Mouse (Mus musculus) right cerebral cortex, postnatal 4 days (tissue): ENCODE measurements around the gene Ghsr.
"Not testable (repeated sequence)": the region's sequence is repeated elsewhere in the genome, so short reads cannot be mapped to it uniquely, and the experiment has no call there.

Source experiments
- DNase-seq: peaks from one replicate; pipeline ENCODE4 v3.0.0-alpha.2; 2022

Ghsr gene

DNA sequence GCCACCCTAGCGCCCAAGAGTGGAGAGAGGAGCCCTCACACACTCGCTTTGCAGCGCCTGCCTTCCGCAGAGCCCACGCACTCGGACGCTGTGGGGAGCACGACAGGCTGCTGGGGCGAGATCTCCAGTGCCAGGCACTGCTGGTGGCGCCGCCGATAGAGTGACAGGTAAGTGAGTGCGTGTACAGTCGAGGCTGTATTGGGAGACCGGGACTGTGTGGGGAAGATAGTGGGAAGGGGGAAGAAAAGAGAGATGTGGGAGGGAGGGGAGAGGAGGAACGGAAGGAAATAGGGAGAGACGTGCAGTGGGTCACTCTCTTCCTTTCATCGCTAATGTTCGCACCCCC, at the start of gene Ghsr:
Gene Ghsr (plus strand): TSS at position 76 of the 346 bp plus-strand sequence.
- DNase-seq: peak; percentile 10

DNA sequence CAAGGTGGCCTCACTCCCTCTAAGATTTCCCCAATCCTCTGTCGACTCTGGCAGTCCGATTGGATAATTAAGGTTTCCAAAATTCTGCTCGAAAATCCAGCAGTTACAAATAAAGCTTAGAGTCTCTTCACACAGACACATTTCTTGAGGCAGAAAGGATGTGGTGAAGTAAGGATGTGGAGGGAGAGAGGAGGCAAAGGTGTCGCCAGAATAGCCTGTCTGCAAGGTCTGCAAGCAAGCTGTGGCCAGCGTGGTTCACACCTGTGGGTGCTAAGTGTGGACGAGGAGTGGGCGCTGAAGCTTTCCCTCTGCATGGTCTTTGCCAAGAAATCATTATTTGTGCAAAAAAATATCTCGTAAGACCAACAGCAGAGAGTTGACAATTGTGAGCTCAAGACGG, 48.6 kb upstream of the Ghsr start:
- no peak for DNase-seq

- DNase-seq: no peak
Measured at GRCm38 (mm10) chr3:27323551-27323950, 47.6 kb upstream of the Ghsr start.

DNA sequence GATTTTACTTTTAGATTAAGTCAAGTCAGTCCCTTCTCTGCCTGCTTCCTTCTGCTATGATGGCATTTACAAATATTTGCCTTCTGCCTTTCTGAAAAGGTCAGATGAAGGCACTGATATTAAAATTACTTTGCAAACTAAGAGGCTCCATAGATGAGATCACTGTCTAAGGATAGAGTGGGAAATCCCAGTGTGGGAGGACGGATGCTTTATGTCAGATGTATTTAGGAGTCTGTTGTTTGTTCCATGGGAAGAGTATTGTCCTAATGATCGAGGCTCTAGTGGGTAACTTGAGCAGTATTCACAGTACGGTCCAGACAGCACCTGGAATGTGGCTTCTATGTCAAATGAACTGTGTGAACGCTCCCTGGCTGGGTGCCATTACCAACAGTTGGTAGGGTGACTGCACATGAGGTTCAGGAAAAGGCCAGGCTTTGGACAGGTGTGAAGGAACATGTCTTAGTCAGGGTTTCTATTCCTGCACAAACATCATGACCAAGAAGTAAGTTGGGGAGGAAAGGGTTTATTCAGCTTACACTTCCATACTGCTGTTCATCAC, 44.4 kb upstream of the Ghsr start:
- no peak for DNase-seq

DNA sequence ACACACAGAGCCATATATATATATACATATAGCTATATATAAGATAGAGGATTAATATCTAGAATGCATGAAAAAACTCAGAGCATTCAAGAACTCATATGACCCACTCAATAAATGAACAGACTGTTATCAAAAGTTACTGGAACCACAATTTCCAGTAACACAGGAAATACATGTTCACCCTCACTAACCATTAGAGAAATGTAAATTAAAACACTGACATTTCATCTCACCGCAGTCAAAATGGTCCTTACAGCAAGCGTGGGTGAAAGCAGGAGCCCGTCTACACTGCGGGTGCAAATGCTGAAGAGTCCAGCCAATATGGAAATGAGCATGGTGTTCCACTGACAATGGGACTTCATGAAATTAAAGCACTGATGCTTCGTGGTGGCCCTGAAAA, 40.4 kb upstream of the Ghsr start:
- DNase-seq: no peak

DNA sequence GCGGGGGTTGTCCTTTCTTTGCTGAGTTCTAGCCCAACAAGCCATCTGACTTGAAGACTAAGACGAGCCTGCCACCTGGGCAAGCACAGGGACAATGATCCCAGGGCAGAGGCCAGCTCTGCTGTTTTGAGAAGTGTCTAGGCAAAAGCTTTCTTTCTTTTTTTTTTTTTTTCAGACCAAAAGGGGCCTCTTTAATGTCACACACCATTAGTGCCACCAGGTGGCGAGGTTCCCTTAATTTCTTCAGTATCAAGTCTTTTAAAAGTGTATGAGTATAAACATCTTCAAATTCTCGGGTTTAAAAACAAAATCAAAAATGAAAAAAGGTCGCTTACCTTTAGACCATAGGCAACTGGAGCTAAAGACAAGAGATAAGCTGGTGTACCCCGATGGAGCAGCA, 32.7 kb upstream of the Ghsr start:
- peak; percentile 43 for DNase-seq

- no peak for DNase-seq
Measured at GRCm38 (mm10) chr3:27338887-27339286, 32.3 kb upstream of the Ghsr start.

- no peak for DNase-seq
Measured at GRCm38 (mm10) chr3:27340757-27341156, 30.4 kb upstream of the Ghsr start.

- no peak for DNase-seq
Measured at GRCm38 (mm10) chr3:27342462-27342861, 28.7 kb upstream of the Ghsr start.

GRCm38 (mm10) chr3:27345526-27345925, 25.6 kb upstream of the Ghsr start:
- DNase-seq: no peak

DNA sequence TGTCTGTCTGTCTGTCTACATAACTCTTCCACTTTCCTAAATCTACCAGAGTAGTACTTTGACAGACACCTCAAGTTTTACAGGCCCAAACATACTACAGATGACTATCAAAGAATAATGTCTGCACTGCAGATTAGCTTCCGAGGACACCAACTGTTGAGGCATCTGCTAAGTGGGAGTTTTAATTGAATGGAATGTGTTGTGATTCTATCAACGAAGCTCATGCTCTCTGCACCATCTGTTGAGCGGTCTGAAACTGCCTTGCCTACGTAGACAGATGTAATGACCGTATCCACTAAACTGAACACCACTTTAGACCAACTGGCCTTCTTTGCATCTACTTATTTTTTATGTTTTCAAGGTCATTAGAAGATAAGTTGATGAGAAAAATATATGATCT, 22.7 kb upstream of the Ghsr start:
- no peak for DNase-seq

DNA sequence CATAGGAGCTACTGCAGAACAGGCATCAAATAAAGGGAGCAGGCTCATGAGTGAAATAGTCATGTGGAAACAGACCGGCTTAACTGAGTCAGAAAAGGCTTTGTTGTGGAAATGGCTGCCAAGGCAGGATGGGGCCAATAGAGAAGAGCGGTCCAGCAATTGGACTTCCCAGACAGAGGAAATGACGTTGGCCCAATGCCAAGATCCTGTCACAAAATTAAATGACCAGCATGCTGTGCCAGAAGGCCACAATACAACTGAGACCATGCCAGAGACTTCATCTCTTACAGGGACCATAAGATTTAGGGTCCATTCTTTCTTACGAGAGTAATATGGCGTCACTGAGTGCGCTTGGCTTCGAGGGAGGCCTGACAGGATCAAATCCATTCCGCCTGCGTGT, 20.0 kb upstream of the Ghsr start:
- no peak for DNase-seq

GRCm38 (mm10) chr3:27359100-27359720, 11.9 kb upstream of the Ghsr start:
- DNase-seq: no peak

DNA sequence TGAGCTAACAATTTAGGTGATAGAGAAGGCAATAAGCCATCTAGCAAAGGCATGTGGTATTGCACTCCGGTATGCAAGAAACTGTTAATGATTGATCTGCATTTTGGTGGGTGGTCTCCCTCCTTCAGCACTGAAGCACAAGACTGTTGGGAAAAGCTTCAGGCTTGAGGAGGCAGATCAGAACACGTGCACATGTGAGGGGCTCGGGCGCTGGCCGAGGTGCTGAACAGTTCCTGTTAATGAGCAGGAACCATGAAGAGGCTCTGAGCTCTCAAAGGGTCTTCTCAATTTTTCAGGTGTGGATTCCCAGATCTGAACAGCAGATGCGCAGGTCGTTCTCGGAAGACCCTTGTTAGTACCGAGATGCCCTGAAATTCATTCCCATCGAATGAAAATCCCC, 1.0 kb upstream of the Ghsr start:
- DNase-seq: peak; percentile 22

DNA sequence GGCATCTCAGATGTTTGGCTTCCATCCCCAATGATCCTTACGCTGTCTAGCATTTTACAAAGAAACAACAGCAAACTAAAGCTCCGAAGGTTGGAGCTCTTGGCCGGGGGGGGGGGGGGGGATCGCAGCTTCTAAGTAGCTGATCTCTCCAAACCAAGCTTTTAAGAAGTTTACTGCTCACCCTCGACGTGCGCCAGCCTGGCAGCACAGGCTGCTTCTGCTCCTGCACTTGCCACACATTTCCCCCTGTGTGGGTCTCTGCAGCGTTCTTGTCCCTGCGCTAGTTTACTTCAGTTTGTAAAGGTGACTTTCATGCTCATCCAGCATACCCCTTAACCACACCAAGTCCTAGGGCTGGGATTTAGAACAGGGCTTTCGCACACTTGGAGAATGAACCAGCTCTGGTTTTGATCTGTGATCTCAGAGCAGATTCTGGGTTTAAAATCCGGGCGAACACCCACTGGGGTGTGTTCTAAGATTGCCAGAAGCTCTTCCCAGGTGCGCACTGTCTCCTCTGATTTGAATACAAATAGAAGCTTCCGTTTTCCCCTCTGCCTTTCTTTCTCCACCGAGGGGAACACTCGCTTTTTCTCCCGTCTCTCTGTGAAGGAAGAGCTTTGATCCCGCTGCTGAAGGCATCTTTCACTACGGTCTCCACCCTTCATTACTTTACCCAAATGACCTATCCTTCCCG, 422 bp upstream of the Ghsr start:
- DNase-seq: no peak

DNA sequence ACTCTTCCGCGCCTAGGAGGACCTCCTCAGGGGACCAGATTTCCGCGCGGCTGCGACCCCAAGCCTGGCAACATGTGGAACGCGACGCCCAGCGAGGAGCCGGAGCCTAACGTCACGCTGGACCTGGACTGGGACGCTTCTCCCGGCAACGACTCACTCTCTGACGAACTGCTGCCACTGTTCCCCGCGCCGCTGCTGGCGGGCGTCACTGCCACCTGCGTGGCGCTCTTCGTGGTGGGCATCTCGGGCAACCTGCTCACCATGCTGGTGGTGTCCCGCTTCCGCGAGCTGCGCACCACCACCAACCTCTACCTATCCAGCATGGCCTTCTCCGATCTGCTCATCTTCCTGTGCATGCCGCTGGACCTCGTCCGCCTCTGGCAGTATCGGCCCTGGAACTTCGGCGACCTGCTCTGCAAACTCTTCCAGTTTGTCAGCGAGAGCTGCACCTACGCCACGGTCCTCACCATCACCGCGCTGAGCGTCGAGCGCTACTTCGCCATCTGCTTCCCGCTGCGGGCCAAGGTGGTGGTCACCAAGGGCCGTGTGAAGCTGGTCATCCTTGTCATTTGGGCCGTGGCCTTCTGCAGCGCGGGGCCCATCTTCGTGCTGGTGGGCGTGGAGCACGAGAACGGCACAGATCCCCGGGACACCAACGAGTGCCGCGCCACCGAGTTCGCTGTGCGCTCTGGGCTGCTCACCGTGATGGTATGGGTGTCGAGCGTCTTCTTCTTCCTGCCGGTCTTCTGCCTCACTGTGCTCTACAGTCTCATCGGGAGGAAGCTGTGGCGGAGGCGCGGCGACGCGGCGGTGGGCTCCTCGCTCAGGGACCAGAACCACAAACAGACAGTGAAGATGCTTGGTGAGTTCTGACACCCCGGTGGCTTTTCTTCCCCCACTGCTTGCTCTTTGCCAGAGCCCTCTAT, 837 bp downstream of the Ghsr start:
- peak; percentile 19 for DNase-seq

DNA sequence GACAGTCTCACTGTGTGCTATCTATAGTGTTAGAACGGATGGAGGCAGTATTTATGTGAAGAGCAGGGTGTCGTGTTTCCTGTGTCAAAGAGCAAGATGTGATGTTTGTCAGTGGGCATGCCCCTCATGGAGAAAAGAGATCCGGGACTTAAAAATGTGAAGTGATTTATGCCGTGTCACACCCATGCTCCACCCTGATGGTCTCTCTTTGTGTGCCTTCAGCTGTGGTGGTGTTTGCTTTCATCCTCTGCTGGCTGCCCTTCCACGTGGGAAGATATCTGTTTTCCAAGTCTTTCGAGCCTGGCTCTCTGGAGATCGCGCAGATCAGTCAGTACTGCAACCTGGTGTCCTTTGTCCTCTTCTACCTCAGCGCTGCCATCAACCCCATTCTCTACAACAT, 3.2 kb downstream of the Ghsr start:
- no peak for DNase-seq

- DNase-seq: no peak
Measured at GRCm38 (mm10) chr3:27377935-27378334, 6.8 kb downstream of the Ghsr start.

- no peak for DNase-seq
Measured at GRCm38 (mm10) chr3:27384836-27385235, 13.7 kb downstream of the Ghsr start.

- no peak for DNase-seq
Measured at GRCm38 (mm10) chr3:27389923-27390322, 18.8 kb downstream of the Ghsr start.

DNA sequence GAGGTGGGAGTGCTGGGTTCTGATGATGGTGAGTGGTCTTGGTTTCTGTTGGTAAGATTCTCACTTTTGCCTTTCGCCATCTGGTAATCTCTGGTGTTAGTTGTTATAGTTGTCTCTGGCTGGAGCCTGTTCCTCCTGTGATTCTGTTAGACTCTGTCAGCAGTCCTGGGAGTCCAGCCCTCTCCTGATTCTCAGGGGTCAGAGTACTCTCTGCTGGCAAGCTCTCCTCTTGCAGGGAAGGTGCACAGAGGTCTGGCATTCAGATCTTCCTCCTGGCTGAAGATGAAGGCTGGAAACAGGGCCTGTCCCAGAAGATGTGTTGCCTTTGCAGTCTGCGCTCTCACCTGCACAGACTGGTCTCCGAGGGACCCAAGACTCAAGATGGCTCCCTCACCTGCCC, 29.8 kb downstream of the Ghsr start:
- DNase-seq: not testable (repeated sequence)

GRCm38 (mm10) chr3:27406440-27406839, 35.3 kb downstream of the Ghsr start:
- no peak for DNase-seq

DNA sequence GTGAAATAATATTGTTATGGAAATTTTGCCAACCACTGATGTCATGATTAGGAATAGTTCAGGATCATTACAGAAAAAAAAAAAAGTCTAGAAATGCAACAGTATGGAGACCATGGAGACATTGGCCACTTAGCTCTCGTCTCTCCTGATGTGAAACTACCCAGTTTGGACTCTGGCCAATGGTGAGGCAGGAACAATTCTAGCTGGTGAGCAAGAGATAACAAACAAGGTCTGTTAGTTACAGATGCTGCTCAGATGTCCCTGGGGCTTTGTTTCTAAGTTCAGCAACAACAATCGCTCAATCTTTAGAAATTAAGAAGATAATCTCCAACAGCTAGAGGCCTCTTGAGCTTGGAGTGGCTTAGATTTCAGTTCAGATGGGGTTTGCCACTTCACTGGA, 37.4 kb downstream of the Ghsr start:
- no peak for DNase-seq

DNA sequence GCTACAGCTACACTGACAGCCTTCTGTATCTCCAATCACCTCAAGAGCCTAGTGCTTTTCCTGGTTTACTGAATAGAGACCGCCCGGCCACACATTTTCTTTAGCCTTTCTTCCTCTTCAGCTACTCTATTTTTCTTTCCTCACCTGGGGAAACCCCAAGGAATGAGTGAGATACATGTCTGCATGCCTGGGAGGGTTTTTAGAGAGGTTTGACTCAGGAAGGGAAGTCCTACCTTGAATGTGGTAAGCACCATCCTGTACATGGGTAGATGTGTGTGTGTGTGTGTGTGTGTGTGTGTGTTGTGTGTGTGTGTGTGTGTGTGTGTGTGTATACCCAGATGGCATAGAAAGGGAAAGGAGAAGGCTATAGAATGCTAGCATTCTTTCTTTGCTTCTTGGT, 40.1 kb downstream of the Ghsr start:
- DNase-seq: no peak
